Mouse (Mus musculus): ENCODE measurements around the gene Rbm17.

DNA sequence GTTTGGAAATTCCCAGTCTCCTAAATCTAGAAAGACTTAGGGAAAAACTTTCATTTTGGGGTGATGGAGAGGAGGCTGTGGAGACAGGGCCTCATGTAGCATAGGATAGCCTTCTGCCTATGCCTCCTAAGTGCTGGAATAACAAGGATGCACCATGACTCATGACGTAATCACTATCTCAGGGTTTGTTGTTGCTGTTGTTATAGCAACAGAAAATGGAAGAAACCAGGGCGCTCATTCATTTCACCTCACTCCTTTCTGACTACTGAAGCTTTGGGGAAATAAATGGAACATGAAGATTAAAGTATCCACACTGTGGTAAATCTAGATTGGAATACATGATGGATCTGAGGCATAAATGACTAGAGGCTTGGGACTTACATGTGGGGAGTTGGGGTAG lies 19.8 kb upstream of the Rbm17 start:
- TF ChIP-seq POLR2A (IDR thresholded peaks at IDR 0.05; ENCODE audit: low read depth, low read length) (no peak), CTCF (conservative IDR thresholded peaks at IDR 0.05; ENCODE audit: insufficient read depth, insufficient read length, low read depth, low read length) (no peak)
